Mouse (Mus musculus) ovary, adult 18-20 months (tissue): Measurements from ENCODE around the gene Tax1bp3.
A peak's percentile ranks its signal among the peaks of the same experiment; 100 is the strongest.

ENCODE experiments used
- DNase-seq: peaks from one replicate; pipeline ENCODE4 v3.0.0; 2022; ENCODE audit warnings: low spot score, mixed read lengths

Gene Tax1bp3

DNA sequence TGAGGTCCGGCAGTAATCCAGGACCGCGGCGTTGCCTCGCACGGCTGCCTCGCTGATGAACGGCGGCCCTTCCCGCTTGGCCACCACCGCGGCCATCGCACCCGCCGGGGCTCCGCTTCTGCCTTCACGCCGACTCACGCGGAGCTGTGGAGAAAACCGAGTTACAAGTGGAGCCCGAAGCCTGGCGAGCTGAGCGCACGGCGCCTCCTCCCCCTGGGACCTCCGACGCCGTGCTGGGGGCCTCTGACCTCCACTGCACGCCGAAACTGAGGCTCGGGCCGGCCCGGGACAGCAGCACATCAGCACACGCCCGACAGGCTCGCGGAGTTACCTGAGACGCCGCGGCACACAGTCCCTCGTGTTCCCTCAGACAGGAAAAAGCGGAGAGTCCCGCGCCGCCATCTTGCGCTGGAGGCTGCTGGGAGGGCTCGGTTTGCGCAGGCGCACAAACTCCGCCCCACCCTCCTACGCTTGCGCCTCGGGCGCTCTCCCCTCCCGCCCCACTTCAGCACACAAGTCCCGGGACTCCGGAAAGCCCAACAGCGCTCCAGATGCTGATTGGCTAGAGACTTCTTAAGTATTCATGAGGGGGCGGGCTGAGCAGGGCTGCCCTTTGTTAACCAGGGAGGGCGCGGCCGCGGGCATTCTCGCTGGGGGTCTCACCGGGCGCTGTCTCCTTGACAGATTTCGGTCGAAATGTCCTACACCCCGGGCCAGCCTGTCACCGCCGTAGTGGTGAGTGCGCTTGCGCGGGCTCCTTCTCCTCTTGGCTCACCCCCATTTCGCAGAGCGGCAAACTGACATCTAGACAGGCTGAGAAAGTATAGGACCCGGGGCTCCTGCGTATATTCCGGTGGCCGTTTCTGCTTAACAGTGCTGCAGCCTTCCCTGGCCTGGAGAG, at the start of gene Tax1bp3, which contains the start of gene Emc6:
Tax1bp3 (plus strand) TSS at position 476 of the 901 bp plus-strand sequence.
Emc6 (minus strand) TSS at position 430 of the 901 bp plus-strand sequence.
- peak; percentile 95 for DNase-seq

DNA sequence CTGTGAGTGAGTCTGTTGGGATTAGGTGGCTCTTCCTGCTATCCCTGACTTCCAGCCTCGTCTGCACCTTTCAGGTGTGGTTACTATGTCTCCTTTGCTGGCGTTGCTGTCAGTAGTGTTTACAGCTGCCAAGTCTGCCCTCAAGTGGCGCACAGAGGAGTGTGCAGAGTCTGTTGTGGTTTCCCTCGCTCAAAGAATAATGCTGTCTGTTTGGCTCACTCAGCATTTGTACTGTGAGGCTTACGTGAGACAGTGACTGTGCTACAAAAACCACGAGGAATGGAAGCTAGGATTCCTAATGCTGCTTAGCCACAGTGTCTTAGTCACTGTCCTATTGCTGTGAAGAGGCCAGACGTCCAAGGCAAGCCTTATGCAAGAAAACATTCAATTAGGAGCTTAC, 45.9 kb upstream of the Tax1bp3 start:
- no peak for DNase-seq

DNA sequence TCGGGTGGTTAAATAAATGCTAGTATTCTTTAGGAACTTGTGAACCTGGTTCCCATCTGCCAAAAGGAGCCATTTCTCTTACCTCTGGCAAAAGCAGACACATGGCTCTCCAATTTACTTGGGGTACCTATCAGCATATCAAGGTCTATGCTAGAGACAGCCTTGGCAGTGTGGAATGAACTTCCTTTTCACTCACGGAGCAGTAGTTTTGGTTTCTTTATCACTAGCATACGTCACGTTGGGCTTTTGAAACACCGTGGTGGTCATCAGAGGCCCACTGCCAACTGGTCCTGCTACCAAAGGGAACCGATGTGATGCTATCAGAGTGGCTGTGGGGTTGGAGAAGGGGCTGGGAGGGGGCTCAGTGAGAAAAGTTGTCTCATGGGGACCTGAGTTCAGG, 43.9 kb upstream of the Tax1bp3 start:
- DNase-seq: no peak

DNA sequence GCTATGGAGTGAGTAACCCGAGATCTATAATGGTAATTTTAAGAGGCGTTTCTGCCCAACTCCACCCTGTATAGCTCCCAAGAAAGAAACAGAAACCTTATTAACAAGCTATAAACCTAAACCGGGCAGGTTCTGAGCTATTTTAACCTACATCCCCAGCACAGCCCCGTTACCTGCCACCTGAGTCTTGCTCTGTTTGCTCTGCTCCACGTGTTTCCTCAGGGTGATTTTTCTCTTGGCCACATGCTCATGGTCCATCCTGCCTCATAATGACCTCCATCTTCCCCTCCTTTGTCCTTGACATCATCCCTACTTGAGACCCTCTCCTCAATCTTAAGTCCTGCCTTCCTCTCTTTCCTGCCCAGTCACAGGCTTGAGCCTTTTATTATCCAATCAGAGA, 42.7 kb upstream of the Tax1bp3 start:
- no peak for DNase-seq

DNA sequence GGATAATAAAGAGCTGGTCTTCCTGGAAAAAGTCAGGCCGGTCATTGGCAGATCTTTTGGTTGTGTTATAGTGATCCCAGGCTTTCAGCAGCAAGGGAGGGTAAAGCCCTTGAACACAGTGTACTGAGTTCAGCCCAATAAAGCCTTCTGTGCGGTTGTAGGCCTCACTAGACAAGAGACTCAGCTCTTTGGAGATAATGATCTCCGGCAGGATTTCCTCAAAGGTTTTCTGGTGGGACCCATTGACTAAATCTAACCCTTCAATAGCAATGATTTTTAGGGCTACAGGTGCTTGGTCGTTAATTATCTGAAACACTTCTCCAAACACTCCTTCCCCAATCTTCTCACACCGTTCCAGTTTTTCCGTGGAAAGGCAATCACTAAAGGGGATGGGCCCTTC, 40.3 kb upstream of the Tax1bp3 start:
- no peak for DNase-seq

DNA sequence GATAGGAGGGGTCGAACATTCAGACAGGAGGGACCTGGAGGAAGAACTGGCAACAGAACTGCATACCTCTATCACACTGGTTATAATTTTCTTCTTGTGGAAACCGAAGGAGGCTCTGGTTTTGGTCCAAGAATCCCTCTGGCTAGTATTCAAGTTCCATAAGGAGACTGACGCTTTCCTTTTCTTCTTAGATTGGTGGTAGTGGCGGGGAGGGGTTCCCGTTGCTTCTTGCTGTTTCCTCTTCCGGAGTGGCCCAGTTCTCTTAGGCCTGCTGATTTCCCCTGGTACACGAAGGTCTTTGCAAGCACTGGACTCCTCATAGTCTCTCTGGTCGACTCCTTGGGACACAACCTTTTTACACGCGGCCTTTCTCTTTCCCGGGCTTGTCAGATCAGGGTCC, 39.8 kb upstream of the Tax1bp3 start:
- no peak for DNase-seq

DNA sequence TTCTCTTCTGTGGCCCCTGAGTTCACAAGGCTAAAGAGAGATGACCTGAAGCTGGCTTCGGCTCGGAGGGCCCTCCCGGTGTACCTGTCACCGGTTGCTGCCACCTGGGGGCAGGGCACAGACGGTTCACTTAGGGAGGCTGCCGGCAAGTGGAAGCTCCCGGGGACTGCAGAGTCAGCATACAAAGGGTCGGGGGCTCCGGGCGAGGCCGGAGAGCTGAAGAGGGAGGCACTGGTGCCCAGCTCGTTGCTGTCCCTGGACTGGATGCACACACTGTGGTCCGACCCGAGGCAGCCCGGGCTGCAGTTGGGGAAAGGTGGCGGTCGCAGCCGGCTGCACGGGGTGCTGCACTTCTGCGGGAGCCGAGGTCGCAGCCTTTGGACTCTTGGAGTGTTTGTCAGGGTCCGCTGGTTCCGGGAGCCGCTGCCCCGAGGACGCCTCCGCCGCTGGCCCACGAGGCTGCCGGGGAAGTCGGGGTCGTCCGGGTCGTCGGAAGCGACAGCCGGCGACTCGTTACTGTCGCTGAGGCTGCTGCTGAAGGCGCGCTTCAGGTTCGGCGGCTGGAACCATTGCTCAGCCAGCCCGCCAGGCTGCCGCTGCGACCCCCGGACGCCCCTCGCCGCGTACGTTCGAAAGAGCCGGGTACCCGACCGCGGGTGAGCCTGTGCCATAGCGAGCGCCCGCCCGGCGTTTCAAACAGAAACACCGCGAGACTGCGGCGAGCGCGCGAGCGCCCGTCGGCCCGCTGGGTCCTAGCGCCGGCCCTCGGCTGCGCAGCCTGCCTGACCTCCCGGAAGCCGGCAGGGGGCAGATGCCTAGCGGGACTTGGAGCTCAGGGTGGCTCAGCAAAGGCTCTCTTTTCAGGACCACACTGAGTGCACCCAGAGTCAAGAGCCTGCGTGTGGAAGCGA, 39.0 kb upstream of the Tax1bp3 start, which contains the start of gene Haspin:
Haspin (minus strand) TSS at position 704 of the 911 bp plus-strand sequence.
- peak; percentile 75 for DNase-seq

DNA sequence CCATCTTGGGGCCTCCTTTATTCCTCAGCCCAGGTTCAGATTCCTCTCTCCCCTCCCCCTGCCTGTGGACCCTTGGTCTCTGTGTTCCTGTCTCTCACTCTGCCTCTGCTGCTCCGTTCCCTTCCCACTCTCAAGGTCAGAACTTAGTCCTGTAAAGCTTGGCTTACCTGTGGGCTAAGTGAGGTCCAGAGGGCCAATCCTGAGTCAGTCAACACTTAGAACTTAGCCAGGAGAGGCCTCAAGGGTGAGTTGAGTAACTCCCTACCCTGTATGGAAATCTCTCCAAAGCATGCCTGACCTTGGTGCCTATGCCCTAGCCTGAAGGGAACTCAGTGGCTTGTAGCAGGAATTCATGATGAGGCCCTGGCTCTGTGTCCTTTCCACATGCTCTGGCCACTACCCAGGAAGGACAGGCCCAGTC, 32.6 kb upstream of the Tax1bp3 start:
- DNase-seq: no peak

DNA sequence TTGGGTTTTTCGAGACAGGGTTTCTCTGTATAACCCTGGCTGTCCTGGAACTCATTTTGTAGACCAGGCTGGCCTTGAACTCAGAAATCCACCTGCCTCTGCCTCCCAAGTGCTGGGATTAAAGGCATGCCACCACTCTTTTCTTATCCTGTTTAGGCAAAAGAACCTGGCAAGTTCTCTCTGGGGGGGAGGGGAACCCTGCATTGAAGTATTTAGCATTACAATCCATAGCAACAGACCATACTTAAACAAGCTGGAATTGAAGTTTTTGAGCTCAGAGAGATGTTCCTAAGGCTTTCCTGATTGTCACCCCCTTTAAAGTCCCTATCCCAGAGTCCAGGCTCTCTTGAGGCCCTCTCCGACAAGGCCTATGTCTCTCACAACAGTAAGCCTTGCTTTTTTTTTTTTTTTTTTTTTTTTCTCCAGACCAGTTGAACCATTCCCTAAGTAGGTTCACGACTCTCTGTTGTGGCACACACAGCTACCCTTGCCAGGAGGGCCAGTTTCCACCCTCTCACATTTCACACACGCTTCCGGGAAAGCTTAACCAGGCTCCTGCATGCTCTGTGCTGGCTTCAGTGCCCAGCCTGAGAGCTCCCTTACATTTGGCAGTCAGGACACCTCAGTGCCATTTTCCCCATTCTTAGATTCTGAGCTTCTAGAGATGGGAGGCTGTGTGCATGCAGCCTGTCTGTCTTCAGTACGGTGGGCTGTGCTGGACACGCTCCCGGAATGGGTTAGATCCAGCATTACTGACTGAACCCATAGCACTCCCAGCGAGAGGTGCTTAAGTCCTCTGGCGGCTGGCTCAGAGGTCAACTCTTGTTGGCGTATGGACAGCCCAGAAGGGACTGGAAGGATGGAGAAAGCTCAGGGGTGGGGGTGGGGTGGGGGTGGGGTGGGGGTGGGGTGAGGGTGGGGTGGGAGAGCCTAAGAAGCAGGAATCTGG, 30.6 kb upstream of the Tax1bp3 start:
- no peak for DNase-seq

DNA sequence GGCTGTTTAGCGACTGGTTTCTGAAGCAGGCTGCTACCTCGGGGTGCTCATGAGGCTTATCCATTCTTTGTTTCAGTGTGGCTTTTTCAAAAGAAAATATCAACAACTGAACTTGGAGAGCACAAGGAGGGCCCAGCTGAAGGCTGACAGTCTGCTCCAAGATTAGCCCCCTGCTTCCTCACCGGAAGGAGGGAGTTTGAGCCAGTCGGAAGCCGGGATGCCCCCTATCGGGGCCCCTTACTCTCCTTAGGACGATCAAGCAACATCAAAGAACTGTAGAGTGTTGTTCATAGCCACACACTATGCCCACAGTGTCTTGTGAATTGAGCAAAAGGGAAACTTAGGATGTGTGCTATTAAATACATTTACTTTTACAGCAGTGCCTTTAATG, 29.9 kb upstream of the Tax1bp3 start:
- no peak for DNase-seq

DNA sequence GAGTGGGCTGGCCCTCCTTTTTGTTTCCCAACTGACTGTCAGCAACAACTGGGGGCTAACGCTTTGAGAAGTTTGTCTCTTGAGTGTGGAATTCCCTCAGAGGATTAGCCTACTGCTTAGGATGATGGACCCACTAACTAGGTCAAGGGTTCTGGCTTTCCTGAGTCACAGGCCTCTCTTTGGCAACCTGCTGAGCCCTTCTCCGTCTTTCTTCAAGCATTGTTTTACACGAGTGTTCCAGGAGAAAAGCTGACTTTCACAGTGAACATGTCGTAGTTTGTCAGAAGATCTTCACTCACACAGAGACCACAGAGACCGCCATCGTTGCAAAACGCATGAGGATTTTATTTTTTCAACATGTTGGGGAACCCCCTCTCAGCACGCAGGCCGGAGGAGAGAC, 28.7 kb upstream of the Tax1bp3 start:
- no peak for DNase-seq

DNA sequence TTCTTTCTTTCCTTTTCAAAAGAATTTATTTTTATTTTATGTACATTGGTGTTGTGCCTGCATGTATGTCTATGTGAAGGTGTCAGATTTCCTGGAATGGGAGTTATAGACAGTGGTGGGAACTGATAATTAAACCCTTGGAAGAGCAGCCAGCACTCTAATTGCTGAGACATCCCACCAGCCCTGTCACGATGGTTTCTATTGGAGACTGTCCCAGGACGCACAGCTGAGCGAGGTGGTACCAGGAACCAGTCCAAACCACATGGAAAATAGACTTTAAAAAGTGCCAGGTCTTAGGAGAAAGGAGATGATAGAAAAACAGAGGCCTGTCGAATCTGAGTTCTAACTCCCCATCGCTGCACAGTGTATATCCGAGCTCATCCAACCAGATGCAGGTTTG, 21.8 kb upstream of the Tax1bp3 start:
- no peak for DNase-seq

DNA sequence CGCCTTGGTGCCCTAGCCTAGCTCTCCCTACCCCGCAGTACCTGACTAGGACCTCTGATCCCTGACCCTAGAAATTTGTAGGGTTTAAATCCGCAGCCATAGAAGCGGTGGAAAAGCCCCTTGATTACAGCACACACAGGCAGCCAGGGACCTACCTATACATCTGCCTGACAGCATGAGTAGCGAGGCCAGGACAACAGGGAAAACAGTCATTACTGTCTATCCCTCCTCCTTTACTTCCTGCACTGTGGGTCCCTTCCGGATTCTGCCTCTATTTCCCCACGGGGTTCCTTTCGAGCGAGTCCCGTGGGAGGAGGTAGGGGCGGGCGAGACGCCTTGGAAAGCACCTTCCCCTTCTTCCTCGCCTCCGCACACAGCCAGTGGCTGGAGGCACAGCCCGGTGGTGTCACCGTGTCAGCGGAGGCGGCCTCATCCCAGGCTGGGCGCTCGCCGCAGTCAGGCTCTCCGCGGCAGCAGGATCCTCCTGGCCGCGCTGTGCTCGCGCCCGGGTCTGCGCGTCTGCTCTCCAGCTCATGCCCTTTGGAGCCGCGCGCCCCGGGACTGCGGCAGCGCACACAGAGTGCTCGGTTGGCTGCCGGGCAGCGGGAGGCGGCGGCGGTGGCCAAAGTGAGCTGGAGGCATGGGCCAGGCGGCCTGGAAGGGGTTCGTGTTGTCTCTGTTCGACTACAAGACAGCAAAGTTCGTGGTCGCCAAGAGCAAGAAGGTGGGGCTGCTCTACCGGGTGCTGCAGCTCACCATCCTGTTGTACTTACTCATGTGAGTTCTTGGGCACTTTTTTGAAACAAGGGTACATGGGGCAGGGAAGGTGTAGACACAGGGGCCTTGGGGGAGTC, 16.7 kb upstream of the Tax1bp3 start, which contains the start of gene P2rx5:
P2rx5 (plus strand) TSS at position 465 of the 854 bp plus-strand sequence.
- no peak for DNase-seq

DNA sequence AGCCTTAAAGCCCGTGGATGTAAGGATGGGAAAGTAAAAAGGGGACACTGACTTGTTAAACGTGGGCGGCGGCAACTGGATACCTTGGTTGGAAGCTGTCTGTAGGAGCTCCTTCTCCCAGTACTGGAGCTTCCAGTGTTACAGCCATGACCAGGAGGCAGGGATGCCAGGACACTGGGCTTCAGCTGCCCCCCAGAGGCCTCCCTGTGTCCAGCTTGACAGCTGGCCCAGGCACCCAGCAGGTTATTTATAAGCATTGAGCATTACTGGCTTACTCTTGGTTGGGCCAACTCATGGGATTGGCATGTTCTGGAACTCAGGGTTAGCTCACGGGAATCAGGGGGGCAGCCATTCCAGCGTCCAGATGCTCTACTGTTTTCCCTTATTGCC, 16.1 kb upstream of the Tax1bp3 start:
- no peak for DNase-seq

DNA sequence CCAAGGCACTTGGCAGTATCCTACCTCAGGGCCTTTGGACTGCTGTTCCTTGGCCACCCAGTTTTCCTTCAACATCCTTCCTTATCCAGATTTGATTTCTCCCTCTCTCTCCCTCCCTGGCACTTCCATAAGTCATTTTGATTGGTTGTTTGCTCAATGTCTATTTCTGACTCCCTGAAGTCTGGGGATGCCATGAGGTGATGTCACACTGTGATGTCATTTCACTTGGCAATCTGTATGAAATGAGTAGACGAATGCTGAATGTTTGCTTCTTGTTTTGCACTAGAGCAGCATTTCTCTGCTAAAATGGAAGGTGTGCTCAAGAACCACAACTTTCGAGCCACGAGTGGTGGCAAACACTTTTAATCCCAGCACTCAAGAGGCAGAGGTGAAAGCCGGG, 15.3 kb upstream of the Tax1bp3 start:
- DNase-seq: no peak

DNA sequence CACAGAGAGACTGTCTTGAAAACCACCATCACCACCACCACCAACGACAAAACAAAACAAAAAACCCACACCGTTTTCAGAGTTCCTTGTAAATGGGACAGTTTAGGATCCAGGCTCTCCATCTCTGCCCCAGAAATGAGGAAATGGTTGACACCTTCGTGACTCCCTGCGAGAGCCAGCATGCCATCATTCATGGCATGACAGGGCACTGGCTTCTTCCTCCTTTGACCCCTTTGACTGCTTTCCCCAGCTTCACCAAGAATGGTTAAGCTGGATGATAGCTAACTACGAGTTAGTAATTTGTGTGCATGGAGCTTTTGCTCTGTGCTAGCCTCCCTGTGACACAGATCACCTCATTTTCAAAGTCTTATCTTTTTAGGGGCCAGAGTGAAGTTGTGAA, 14.6 kb upstream of the Tax1bp3 start:
- no peak for DNase-seq

DNA sequence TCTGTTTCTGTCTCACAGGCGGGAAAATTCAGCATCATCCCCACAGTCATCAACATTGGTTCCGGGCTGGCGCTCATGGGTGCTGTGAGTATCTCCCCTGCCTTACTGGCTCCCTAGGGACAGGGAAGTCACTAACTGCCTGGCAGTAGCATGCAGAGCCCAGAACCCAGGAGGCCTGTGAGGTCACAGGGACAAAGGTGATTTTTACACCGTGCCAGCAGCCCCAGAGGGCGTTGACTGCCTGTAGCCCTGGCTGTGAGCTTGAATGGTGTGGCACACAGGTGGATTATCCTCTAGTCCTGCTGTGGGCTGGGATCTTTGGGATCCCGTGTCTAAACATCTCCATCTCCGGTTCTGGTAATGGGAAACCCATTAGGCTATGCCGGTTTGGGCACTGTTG, 8.8 kb upstream of the Tax1bp3 start:
- DNase-seq: no peak

DNA sequence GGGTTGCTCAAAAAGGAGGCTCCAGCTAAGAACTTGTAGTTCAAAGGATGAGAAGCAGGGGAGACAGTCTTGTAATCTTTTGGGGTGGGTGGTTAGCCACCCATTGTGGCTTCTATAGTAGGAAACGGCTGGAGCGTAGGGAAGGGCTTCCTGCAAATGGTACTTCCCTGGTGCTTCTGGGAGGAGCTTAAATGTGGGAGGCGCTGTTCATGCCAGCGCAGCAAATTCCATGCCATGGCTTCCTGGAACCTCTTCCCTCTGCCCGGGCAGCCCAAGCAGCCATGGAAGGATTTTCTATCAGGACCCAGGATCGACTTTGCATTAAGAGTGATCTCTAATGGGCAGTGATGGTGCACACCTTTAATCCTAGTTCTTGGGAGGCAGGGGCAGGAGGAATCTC, 8.3 kb upstream of the Tax1bp3 start:
- no peak for DNase-seq

DNA sequence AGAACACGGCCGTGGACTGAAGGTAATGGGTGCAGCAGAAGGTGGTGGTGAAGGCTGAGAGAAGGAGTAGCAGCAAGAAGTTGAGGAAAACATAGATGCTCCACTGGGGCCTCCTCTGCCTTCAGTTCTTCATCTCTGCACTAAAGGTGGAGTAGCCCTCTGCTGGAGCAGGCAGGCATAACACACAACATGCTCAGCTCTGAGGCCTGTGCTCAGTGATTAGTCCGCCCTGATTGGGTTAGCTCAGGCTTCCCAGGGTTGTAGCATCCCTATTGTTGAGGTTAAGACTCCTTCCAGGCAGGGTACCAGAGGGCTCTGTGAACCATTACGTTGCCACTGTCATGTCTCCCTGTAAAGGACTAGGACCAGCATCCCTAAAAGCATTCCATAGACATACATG, 7.7 kb upstream of the Tax1bp3 start:
- no peak for DNase-seq

DNA sequence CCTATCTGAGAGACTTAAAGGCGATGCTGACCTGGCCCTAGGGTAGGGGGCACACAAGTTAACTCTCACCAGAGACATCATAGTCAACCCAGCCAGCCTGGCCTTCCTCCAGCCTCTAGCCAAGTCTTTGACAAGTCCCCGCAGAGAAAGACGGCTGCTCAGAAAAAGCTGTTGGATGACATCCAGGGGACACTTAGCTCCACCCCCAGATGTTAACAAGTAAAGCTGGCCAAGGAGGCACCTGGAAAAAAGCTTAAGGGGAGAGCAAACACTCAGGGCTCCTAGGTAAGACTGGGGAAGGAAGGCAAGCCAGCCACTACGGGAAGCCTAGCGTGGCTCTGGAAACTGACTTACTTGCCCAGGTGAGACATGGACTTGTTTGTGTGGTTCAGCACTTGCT, 4.7 kb upstream of the Tax1bp3 start:
- no peak for DNase-seq

DNA sequence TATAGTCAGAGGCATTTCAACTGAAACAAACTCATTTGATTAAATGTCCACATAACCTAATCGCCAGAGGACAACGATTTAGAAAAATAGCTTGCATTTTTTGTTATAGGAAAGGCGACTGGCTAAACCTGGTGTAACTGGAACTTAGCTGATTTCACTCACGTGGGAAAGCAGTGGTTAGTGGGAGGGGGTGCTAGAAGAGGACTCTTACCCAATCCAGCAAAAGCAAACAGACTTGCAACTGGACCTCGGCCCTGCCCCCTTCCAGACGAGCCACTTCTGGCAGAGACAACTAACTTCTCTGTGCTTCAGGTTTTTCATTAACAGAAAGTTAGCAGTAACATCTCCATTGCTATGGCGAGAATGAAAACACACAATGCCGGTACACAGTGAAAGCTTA, 1.3 kb upstream of the Tax1bp3 start:
- DNase-seq: no peak
